In the genomic region with DNA sequence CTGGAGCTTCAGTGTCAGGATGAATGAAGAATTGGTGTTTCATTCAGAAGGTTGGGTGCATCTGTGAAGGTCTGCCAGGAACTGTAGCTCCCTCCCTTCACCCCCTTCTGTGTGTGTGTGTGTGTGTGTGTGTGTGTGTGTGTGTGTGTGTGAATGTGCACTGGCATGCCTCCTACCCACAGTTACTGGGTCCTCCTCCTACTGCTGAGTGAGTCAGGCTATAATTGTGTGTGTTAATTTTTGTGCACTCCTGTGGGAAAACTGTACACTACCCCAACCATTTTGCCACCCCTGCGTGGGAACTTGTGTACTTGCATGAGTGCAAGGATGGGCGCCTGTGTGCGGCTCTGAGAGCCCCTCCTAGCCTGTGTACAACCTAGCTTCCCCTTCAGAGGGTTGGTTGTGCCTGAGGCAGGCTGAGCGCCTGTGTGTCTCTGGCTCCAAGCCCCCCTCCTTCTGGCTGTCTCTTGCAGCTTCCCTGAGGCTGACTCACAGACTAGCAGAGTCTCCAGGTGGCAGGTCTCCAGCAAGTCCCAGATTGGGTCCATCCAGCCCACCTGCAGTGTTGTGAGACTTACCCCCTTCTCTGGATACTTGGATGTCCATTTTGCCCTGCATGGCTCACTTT, we compare ENCODE assay signal across 15 mouse cellular contexts. TPM values are rescaled to one million over a fixed set of nuclear protein-coding genes. Genes with fewer than 3 reads are reported as not detected.
DNase-seq lines count a peak whose midpoint lies in the region; ATAC-seq and TF ChIP-seq lines count a peak whose summit lies in the region.
"Had no signal": no experiment of that assay in that cellular context is flagged by ENCODE, and none has a peak within 500 bp of the region (broad histone marks: within the 10 kb centered on the region; RNA-seq: fewer than 3 reads in every experiment).

No protein-coding gene starts in this region.

- no peak overlapping the region for H3K9ac ChIP-seq in heart, embryonic 11.5 days (ENCODE audit: low read depth, low read length)
- H3K9ac ChIP-seq in forebrain, embryonic 11.5 days (ENCODE audit: low read length) = no peak overlapping the region
- no peak overlapping the region for H3K9ac ChIP-seq in limb, embryonic 12.5 days (replicated peaks)
- no peak overlapping the region for H3K9ac ChIP-seq in heart, adult 2 months (ENCODE audit: low read depth, low read length)
- H3K9ac ChIP-seq: lung, embryonic 14.5 days had no signal

- TF ChIP-seq CTCF in heart, adult 2 months (IDR thresholded peaks at IDR 0.05) = no peak

- H3K27ac ChIP-seq in heart, embryonic 11.5 days (ENCODE audit: low read depth, low read length) = no peak overlapping the region
- H3K27ac ChIP-seq in forebrain, embryonic 11.5 days (ENCODE audit: low read depth, low read length) = no peak overlapping the region
- H3K27ac ChIP-seq in limb, embryonic 12.5 days = no peak overlapping the region
- no peak overlapping the region for H3K27ac ChIP-seq in heart, adult 2 months

- no peaks in the 10 kb centered on the region for H3K9me3 ChIP-seq in heart, embryonic 11.5 days (replicated peaks; ENCODE audit: control insufficient read depth, low read length)
- H3K9me3 ChIP-seq in forebrain, embryonic 11.5 days (ENCODE audit: control insufficient read depth, low read length) = no peaks in the 10 kb centered on the region
- H3K9me3 ChIP-seq in limb, embryonic 12.5 days = no peaks in the 10 kb centered on the region
- H3K9me3 ChIP-seq: G1E; midbrain, embryonic 10.5 days had no signal

- no peak for TF ChIP-seq EP300 in heart, adult 2 months (IDR thresholded peaks at IDR 0.05; ENCODE audit: insufficient read depth, low read depth, low read length)

- WGBS in heart, embryonic 11.5 days (ENCODE audit: insufficient replicate concordance) = 37% methylated on average over 4 of the region's 4 CpGs
- 20% methylated on average over 4 of the region's 4 CpGs for WGBS in forebrain, embryonic 11.5 days
- 42% methylated on average over 4 of the region's 4 CpGs for WGBS in limb, embryonic 12.5 days
- 52% methylated on average over 4 of the region's 4 CpGs for WGBS in heart, adult 2 months

- no peak overlapping the region for H3K4me2 ChIP-seq in heart, embryonic 11.5 days
- H3K4me2 ChIP-seq in forebrain, embryonic 11.5 days (ENCODE audit: low read depth, low read length, severe bottlenecking) = 0 out of 2 replicates have a peak overlapping the region, but pooled peaks have one; percentile 15
- H3K4me2 ChIP-seq in limb, embryonic 12.5 days = no peak overlapping the region
- H3K4me2 ChIP-seq: lung, embryonic 14.5 days had no signal

- no peak for DNase-seq in heart, adult 8-10 months (ENCODE audit: low spot score)
- DNase-seq in NIH3T3 (ENCODE audit: low read depth) = peak; percentile 18
- DNase-seq in forebrain, embryonic 11.5 days (ENCODE audit: low spot score) = no peak
- DNase-seq in T-cell, adult 2 months (ENCODE audit: low spot score) = no peak
- no peak for DNase-seq in heart, adult 2 months
- no peak for DNase-seq in natural killer cell, adult 2 months (ENCODE audit: low spot score in 2 of 2)
- DNase-seq: B cell, adult 2 months; kidney, adult 18-20 months; lung, embryonic 14.5 days had no signal

- no peaks in the 10 kb centered on the region for H3K79me2 ChIP-seq in heart, adult 2 months (replicated peaks; ENCODE audit: control insufficient read depth, insufficient read depth, low read length)

- peaks cover 8% of the 10 kb centered on the region; the same call in 1 of the 2 replicates for H3K4me1 ChIP-seq in heart, embryonic 11.5 days (ENCODE audit: control insufficient read depth, insufficient read depth, low read length)
- H3K4me1 ChIP-seq in forebrain, embryonic 11.5 days (replicated peaks; ENCODE audit: control insufficient read depth, insufficient read depth, low read length) = peaks cover 6% of the 10 kb centered on the region; the same call in 1 of the 2 replicates
- peaks cover 37% of the 10 kb centered on the region for H3K4me1 ChIP-seq in limb, embryonic 12.5 days (replicated peaks)
- H3K4me1 ChIP-seq in heart, adult 2 months (ENCODE audit: control insufficient read depth, insufficient read depth, low read length) = no peaks in the 10 kb centered on the region; the same call in 1 of the 2 replicates

- peaks cover 74% of the 10 kb centered on the region for H3K27me3 ChIP-seq in heart, embryonic 11.5 days (ENCODE audit: control insufficient read depth, insufficient read depth, low read length)
- H3K27me3 ChIP-seq in forebrain, embryonic 11.5 days (ENCODE audit: control insufficient read depth, insufficient read depth, low read length) = peaks cover 63% of the 10 kb centered on the region
- H3K27me3 ChIP-seq in limb, embryonic 12.5 days = peaks cover 80% of the 10 kb centered on the region
- peaks cover 22% of the 10 kb centered on the region for H3K27me3 ChIP-seq in heart, adult 2 months (ENCODE audit: control insufficient read depth, insufficient read depth, low read length)

- intact Hi-C loops in heart, adult 2 months (cut with DNase I) = no loop called here

- 0 out of 2 replicates have a peak, but pooled peaks have one; percentile 40 for ATAC-seq in heart, embryonic 11.5 days (replicated peaks; ENCODE audit: insufficient number of reproducible peaks, low FRiP score, low TSS enrichment)
- no peak for ATAC-seq in forebrain, embryonic 11.5 days (replicated peaks; ENCODE audit: low FRiP score)
- ATAC-seq in limb, embryonic 12.5 days (ENCODE audit: insufficient number of reproducible peaks, insufficient read depth, low FRiP score, low TSS enrichment, low read depth) = no peak

- no peaks in the 10 kb centered on the region for H3K36me3 ChIP-seq in heart, embryonic 11.5 days (ENCODE audit: control insufficient read depth, insufficient read depth, low read length)
- no peaks in the 10 kb centered on the region for H3K36me3 ChIP-seq in forebrain, embryonic 11.5 days (ENCODE audit: control insufficient read depth, insufficient read depth, low read length)
- no peaks in the 10 kb centered on the region for H3K36me3 ChIP-seq in limb, embryonic 12.5 days
- no peaks in the 10 kb centered on the region for H3K36me3 ChIP-seq in heart, adult 2 months (ENCODE audit: control insufficient read depth, insufficient read depth, low read length)
- H3K36me3 ChIP-seq: G1E; midbrain, embryonic 10.5 days had no signal

- TF ChIP-seq POLR2A in heart, adult 2 months (IDR thresholded peaks at IDR 0.05; ENCODE audit: insufficient read depth, low read depth, low read length) = no peak

- no peak overlapping the region for H3K4me3 ChIP-seq in heart, embryonic 11.5 days (ENCODE audit: low read depth, low read length)
- H3K4me3 ChIP-seq in forebrain, embryonic 11.5 days (ENCODE audit: low read depth, low read length) = no peak overlapping the region
- H3K4me3 ChIP-seq in limb, embryonic 12.5 days (replicated peaks) = 0 out of 2 replicates have a peak overlapping the region, but pooled peaks have one; percentile 1
- H3K4me3 ChIP-seq in heart, adult 2 months = no peak overlapping the region

RNA-seq across cellular contexts. Expression of gene Alx4, which starts 7.2 kb away (rescaled TPM):
- 0.17 and 0.54 TPM in 2 replicates for polyA plus RNA-seq in heart, embryonic 11.5 days (2014; fragmentation: Nextera tagmentation; extraction: Ambion mirVana)
- total RNA-seq in heart, adult 8-10 months (2022) = 1 to 10 TPM in 1 of 4 experiments, under 1 TPM in 3; 0.75 to 1.2 (median 0.97) TPM
- polyA plus RNA-seq in forebrain, embryonic 11.5 days (2014; fragmentation: Nextera tagmentation; extraction: Ambion mirVana) = 10.0 and 11.2 TPM in 2 replicates
- polyA plus RNA-seq in limb, embryonic 12.5 days (2016; fragmentation: Nextera tagmentation; extraction: Ambion mirVana) = 3.4 and 5.1 TPM in 2 replicates
- under 1 TPM; 0.31 to 0.34 TPM for total RNA-seq in heart, adult 2 months (2021)
- 0.15 and 0.29 TPM in 2 replicates for polyA plus RNA-seq in heart, adult 2 months (2012; rRNA removed)
- total RNA-seq: neutrophil, adult 5-6 weeks had no signal
- polyA plus RNA-seq: G1E; heart, postnatal 0 days had no signal
